Mouse (Mus musculus) stomach, embryonic 16.5 days (tissue): ENCODE data around the gene Hk1. TPM values are rescaled to one million over a fixed set of nuclear protein-coding genes. Genes with fewer than 3 reads are reported as not detected.

ENCODE experiments used
- ATAC-seq: fragments of 200-750 bp; cut with Nextera tagmentation; 2 replicates; pipeline ENCODE4 v1.8.0; 2017; ENCODE audit warnings: moderate number of reproducible peaks, moderate TSS enrichment; ENCODE audit not compliant: insufficient read depth, low FRiP score
- H3K27ac ChIP-seq: fragments of 300-500 bp; sonication (generic); 2 replicates; pipeline ENCODE4 v1.5.1; 2014; ENCODE audit warnings: low read length
- H3K27me3 ChIP-seq: fragments of 300-500 bp; sonication (generic); 2 replicates; pipeline ENCODE4 v1.6.1; 2014; ENCODE audit warnings: low read length, control low read depth, mixed read lengths; ENCODE audit not compliant: control insufficient read depth, insufficient read depth
- H3K36me3 ChIP-seq: fragments of 300-500 bp; sonication (generic); 2 replicates; pipeline ENCODE4 v1.6.1; 2014; ENCODE audit warnings: low read length; ENCODE audit not compliant: control insufficient read depth, insufficient read depth
- H3K4me1 ChIP-seq: fragments of 300-500 bp; sonication (generic); 2 replicates; pipeline ENCODE4 v1.6.1; 2014; ENCODE audit warnings: low read length, control low read depth, mixed read lengths; ENCODE audit not compliant: control insufficient read depth, insufficient read depth
- H3K4me2 ChIP-seq: fragments of 300-500 bp; sonication (generic); 2 replicates; pipeline ENCODE4 v1.6.1; 2014; ENCODE audit warnings: low read depth, low read length, mixed read lengths
- H3K4me3 ChIP-seq: fragments of 300-500 bp; sonication (generic); replicated peaks from 2 replicates; pipeline ENCODE4 v1.5.1; 2014; ENCODE audit warnings: mild to moderate bottlenecking, low read length
- H3K9ac ChIP-seq: fragments of 300-500 bp; sonication (generic); 2 replicates; pipeline ENCODE4 v1.6.1; 2014; ENCODE audit warnings: low read length
- H3K9me3 ChIP-seq: fragments of 300-500 bp; sonication (generic); replicated peaks from 2 replicates; pipeline ENCODE4 v1.6.1; 2016; ENCODE audit warnings: low read length, control low read depth; ENCODE audit not compliant: control insufficient read depth
- WGBS: fragments of 180-500 bp; shearing (Covaris S2); extraction: QIAGEN DNeasy Blood & Tissue Kit; methylation state at CpG from one replicate; pipeline ENCODE4 v1.1.7; 2014; 5-methylcytosine and 5-hydroxymethylcytosine counted together
- polyA plus RNA-seq: library from polyadenylated mRNA; unstranded; fragments of >200 nt; fragmentation: Nextera tagmentation; extraction: Ambion mirVana; gene quantifications from 2 replicates; pipeline ENCODE4 v1.2.1, GENCODE M21; 2015

Hk1 gene
- 55.0 and 67.0 TPM in 2 replicates for polyA plus RNA-seq

DNA sequence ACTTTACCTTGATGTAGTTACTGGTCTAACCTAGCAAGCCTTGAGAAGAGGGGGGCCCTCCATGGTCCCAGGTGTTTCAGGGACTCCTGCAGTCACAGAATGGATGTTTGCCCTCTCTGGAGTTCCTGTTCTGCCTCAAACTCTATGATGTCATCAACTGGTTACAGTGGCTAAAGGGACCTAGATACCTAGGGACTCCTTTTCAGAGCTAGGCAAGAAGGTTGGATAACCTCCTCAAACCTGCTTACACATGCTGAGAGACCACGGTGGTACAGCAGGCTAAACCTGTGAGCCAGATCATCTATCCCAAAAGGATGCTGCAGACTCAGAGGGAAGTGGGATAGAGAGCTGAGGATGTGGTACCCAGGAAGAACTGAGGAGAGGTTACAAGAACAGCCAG is at the start of gene Hk1:
TSS of gene Hk1 (minus strand) at position 101 of the 400 bp plus-strand sequence.
- Histone ChIP-seq H3K27me3 (no peaks in the 10 kb centered on the region), H3K27ac (no peak within 1 kb of the TSS), H3K9me3 (no peaks in the 10 kb centered on the region), H3K4me1 (no peaks in the 10 kb centered on the region), H3K4me3 (no peak within 1 kb of the TSS), H3K36me3 (no peaks in the 10 kb centered on the region), H3K9ac (no peak within 1 kb of the TSS), H3K4me2 (no peak within 1 kb of the TSS)
- 93% methylated on average over 1 of the region's 1 CpGs for WGBS
- ATAC-seq, result no peak

DNA sequence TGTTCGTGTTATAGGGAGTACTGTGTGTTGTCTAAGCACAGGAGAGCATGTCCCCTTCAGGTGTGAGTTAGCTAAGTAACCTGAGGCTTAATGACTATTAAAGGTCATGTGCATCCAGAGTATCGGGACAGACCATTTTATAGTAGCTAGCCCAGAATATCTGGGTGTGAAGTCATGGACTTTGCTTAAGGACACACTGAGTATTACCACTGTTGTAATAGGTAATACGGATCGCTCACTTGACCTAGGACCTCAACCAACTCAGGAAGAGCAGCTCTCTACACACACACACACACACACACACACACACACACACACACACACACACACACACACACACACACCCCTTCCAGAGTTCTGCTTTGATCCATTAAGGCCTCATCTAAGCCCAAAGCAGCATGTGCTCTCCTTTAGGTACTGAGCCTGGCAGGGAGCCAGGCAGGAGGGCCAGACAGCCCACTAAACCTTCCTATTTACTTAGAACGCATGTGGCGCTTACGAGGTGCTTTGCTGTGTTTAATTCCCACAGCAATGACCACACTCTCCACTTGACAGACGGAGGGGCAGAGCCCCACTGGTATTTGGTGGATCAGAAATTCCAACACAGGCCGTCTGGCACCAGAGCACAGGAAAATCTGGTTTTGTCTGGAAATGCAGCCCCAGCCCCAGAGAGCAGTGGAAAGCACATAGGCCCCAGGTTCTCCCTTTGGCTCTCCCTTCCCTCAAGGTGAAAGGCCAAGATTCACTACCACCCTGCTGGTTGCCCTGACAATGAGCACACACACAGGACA is 45.6 kb upstream of the Hk1 start:
- peak; percentile 35 for ATAC-seq
- Histone ChIP-seq H3K36me3 (peaks cover 18% of the 10 kb centered on the region), H3K9ac (no peak overlapping the region), H3K4me2 (no peak overlapping the region), H3K9me3 (no peaks in the 10 kb centered on the region), H3K4me1 (0 out of 2 replicates have a peak, but pooled peaks cover 5% of the 10 kb centered on the region), H3K27ac (peak overlapping the region; percentile 49), H3K27me3 (no peaks in the 10 kb centered on the region), H3K4me3 (no peak overlapping the region)
- WGBS, result 33% methylated on average over 9 of the region's 9 CpGs

DNA sequence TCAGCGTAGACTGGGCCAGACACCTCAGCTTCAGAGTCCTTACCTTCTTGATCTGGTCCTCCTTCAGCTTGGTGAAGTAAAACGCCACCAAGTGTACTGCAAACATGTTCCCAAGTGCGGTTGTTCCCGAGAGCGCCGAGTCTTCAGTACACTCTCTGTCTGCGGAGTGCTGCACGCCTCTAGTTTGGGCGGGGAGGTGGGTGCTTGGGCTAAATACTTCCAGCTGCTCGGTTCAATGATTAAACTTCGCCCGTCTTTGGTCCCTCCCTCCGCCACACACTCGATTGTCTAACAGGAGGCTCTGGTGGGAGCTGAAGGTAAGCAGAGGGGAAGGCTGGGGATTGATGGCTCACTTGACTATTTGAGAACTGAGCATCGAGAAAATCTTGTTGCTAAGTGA is 42.5 kb upstream of the Hk1 start, which contains the start of gene Hkdc1:
TSS of gene Hkdc1 (minus strand) at position 237 of the 400 bp plus-strand sequence.
- Histone ChIP-seq H3K9me3 (no peaks in the 10 kb centered on the region), H3K27me3 (no peaks in the 10 kb centered on the region), H3K9ac (peak within 1 kb of the TSS; percentile 14), H3K4me3 (peak within 1 kb of the TSS; percentile 19), H3K4me2 (peak within 1 kb of the TSS; percentile 31), H3K27ac (peak within 1 kb of the TSS; percentile 23), H3K4me1 (peaks cover 5% of the 10 kb centered on the region; the same call in 1 of the 2 replicates), H3K36me3 (no peaks in the 10 kb centered on the region)
- ATAC-seq, result peak; percentile 63; the same call in 1 of the 2 replicates
- WGBS, result 37% methylated on average over 15 of the region's 15 CpGs

DNA sequence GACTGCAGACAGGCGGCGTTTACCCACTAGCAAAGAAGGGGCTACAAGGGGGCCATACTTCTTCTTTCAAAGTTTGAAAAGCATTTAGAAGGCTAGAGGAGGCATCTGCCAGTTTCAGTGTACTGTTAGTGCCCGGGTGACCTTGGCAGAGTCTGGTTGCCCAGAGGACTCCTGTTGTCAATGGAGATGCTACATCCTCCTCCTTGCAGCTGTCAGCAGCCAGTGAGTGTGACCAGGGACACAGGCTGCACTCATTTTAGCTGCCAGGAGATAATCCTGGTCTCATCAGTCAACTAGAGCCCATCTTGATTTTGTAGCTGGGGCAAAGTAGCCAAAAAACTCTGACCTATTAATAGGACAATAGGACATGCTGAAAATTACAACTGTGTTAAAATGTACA is 41.4 kb upstream of the Hk1 start:
- peak overlapping the region; percentile 31; the same call in 1 of the 2 replicates for H3K4me2 ChIP-seq
- no peaks in the 10 kb centered on the region for H3K36me3 ChIP-seq
- H3K4me1 ChIP-seq, result peaks cover 5% of the 10 kb centered on the region; the same call in 1 of the 2 replicates
- H3K4me3 ChIP-seq, result peak overlapping the region; percentile 19
- H3K27ac ChIP-seq, result peak overlapping the region; percentile 39
- H3K9me3 ChIP-seq, result no peaks in the 10 kb centered on the region
- no peak for ATAC-seq
- H3K27me3 ChIP-seq, result no peaks in the 10 kb centered on the region
- H3K9ac ChIP-seq, result peak overlapping the region; percentile 43
- 69% methylated on average over 3 of the region's 3 CpGs for WGBS

DNA sequence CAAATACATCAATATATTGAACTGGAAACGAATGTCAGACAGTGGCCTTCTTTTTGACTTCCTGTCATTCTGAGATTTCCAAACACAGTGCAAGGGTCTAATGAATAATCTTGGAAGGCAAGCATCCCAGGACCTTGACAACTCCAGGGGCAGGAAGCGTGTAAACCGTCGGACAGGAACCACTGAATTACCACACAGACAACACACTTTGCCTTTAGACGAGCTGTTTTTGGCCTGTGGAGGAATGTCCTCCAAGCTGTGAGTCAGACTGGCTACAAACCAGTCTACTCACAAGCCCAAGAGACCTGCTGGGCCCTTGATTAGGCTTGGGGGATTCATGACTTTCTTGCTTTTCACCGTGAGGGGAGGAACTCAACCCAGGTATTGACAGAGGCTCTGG is 40.7 kb upstream of the Hk1 start:
- H3K27ac ChIP-seq, result peak overlapping the region; percentile 39
- no peaks in the 10 kb centered on the region for H3K36me3 ChIP-seq
- WGBS, result 44% methylated on average over 6 of the region's 6 CpGs
- no peaks in the 10 kb centered on the region for H3K27me3 ChIP-seq
- no peak overlapping the region for H3K4me3 ChIP-seq
- H3K9me3 ChIP-seq, result no peaks in the 10 kb centered on the region
- 0 out of 2 replicates have a peak overlapping the region, but pooled peaks have one; percentile 31 for H3K4me2 ChIP-seq
- no peak overlapping the region; the same call in 1 of the 2 replicates for H3K9ac ChIP-seq
- no peak for ATAC-seq
- H3K4me1 ChIP-seq, result peaks cover under 1% of the 10 kb centered on the region; the same call in 1 of the 2 replicates

DNA sequence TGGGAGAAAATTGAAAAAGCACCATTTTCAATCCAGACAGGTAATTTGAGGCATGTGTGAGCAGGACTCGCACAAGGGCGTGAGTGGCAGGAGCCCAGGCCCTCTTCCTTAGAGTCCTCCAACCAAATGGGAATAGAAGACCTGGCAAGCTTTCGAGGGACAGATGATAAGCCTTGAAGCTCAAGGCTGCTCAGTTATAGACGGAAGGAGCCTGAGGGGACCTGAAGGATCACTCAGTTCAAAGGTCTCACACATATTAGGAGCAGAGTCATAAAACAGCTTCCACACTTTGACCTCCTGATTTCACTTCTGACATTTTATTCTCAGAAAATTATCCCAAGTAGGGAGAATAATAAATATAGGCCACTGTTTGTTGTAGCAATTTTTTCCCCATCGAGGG is 39.7 kb upstream of the Hk1 start:
- Histone ChIP-seq H3K27me3 (no peaks in the 10 kb centered on the region), H3K4me2 (no peak overlapping the region), H3K4me3 (no peak overlapping the region), H3K4me1 (no peaks in the 10 kb centered on the region; the same call in 1 of the 2 replicates), H3K9me3 (no peaks in the 10 kb centered on the region), H3K9ac (no peak overlapping the region), H3K27ac (no peak overlapping the region), H3K36me3 (no peaks in the 10 kb centered on the region)
- ATAC-seq, result no peak
- 74% methylated on average over 5 of the region's 5 CpGs for WGBS

DNA sequence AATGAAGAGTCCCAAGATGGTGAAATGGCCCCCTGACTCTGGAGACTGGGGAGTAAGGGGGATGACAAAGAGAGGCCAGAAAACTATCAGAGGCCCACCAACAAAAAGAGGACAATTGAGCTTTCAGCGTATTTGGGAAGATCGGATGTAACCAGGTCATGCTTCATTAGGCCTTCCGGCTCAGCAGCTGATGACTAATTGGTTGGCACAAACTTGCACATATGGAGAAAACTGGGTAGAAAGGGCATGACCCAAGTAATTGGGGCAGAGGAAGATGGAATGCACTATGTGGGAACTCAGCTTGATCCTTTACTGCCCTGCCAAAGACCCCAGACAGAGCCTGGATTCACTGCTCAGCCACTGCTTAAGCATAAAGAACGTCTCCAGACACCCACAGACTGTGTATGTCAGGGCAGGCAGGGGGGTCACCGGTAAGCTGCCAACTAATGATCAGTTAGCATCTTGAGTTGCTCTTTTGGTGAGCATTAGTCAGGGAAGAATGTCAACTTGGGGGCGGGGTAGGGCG is 39.2 kb upstream of the Hk1 start:
- H3K4me3 ChIP-seq, result no peak overlapping the region
- no peak overlapping the region for H3K9ac ChIP-seq
- 63% methylated on average over 7 of the region's 7 CpGs for WGBS
- no peak overlapping the region for H3K27ac ChIP-seq
- H3K36me3 ChIP-seq, result no peaks in the 10 kb centered on the region
- ATAC-seq, result no peak
- H3K9me3 ChIP-seq, result no peaks in the 10 kb centered on the region
- no peaks in the 10 kb centered on the region for H3K27me3 ChIP-seq
- no peak overlapping the region for H3K4me2 ChIP-seq
- H3K4me1 ChIP-seq, result no peaks in the 10 kb centered on the region; the same call in 1 of the 2 replicates

DNA sequence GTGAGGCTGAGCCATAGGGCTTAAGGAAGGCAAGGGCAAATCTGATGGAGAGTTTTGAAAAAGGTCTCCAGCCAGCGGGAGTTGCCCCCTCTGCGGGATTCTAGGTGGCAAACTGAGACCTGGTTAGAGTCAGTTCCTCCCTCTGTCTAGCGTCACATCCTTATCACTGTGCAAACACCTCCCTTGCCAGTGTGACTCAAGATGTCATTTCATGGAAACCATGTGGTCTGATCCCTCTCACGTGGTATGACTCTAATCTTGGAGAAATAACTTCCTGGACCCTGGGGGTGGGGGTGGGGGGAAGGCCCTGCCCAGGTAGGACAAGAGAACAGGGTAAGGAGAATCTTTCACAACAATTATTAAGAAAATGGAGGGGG is 33.9 kb upstream of the Hk1 start:
- peak; percentile 79 for ATAC-seq
- Histone ChIP-seq H3K27me3 (no peaks in the 10 kb centered on the region), H3K36me3 (no peaks in the 10 kb centered on the region), H3K9ac (no peak overlapping the region), H3K4me3 (no peak overlapping the region), H3K4me2 (no peak overlapping the region), H3K27ac (peak overlapping the region; percentile 96), H3K4me1 (peaks cover 7% of the 10 kb centered on the region; the same call in 1 of the 2 replicates), H3K9me3 (no peaks in the 10 kb centered on the region)
- WGBS, result 17% methylated on average over 4 of the region's 4 CpGs

DNA sequence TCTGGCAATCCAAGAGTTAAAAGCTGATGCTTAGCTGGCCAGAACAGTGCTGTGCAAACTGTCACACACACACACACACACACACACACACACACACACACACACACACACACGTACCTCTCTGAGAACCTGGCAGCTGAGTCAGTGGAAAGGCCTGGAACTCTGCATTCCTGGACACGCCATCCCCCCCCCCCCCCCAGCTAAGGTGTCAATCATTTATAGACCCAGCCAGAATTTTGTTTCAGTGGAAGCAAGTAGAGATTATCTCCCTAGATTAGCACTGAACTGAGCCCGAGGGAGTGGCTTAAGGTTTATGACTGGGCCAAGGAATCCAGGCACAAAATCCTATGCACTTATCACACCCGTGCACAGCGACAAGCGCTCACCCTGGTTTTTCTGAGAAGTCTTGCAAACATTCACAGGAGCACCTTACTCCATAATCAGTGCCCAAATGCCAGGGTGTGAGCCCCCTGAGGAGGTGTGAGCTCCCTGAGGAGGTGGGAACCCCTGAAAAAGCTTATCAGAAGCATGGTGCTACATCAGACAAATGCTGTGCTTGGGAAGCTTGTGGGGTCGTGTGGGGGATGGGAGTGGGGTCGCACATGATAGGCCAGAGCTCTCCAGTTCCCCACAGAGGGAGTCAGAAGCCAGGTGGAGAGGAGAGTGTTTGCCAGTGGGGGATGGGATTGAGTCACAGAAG is 33.3 kb upstream of the Hk1 start:
- peak; percentile 79 for ATAC-seq
- Histone ChIP-seq H3K9ac (no peak overlapping the region), H3K9me3 (no peaks in the 10 kb centered on the region), H3K36me3 (no peaks in the 10 kb centered on the region), H3K27me3 (no peaks in the 10 kb centered on the region), H3K4me1 (peaks cover 7% of the 10 kb centered on the region; the same call in 1 of the 2 replicates), H3K27ac (peak overlapping the region; percentile 96), H3K4me3 (no peak overlapping the region), H3K4me2 (no peak overlapping the region)
- WGBS, result 10% methylated on average over 8 of the region's 8 CpGs
